Mouse (Mus musculus): ENCODE data around the gene C130074G19Rik.

The C130074G19Rik gene

DNA sequence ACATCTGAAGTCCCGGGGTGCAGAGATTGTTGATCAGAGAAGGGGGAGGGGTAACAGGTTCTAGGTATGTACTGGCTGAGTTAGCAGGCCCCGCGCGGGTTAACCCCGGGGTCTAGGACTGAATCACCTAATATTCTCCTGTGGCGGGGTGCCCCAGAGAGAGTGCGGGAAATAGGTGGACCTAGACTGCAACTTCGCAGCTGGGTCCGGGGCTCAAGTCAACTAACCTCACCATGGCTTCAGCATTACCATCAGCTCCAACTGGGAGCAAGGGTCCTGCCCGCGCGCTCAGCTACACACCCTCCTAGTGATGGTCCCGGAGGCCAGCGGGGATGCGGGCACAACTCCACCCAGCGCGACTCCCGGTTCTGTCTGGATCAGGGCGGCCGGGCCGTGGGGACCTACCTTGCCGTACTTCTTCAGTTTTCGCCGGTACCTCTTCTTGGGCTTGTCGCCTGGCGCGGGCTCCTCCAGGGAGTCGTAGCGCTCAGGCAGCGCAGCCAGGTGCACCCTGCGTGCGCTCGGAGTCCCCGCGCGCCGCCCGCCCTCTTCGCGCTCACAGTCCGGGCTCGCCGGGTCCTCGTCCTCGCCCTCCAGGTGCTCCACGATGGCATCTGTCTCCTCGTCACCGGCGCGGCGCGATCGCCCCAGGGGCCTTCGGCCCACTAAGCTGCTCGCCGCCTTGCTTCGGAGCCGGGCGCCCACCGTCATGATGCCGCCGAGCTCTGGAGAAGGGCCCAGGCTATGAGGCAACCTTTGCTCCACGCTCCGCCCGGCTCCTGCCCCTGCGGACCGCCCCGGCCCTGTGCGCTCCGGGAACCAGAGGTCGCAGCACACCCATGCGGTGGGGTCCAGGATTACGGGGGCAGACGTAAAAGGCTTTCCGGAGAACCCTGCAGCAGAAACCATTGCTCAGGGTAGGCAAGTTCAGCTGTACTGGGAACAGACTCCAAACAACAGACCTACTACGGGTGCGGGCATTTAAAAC, at the start of gene C130074G19Rik:
Gene C130074G19Rik, minus strand, starts transcription at position 938 of the 988 bp plus-strand sequence.
- DNase-seq (ENCODE audit: low spot score in 2 of 2) = no peak

DNA sequence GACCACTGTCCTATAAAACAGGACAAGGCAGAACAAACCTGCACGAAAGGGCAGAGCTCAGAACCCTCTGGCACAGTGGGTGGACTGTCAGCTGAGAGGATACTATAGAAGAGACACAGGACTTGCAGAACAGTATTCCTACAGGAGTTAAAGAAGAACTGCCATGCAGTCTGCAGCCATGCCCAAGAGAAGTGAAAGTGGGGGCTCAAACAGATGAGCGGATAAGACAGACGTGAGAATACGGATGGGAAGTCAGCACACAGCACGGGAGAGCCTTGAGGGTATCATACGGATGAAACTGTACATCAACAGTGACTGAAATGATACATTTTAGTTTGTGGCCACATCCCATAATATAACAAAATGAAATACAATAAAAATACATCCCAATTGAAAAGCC, 48.1 kb upstream of the C130074G19Rik start:
- no peak for DNase-seq (ENCODE audit: low spot score in 2 of 2)

DNA sequence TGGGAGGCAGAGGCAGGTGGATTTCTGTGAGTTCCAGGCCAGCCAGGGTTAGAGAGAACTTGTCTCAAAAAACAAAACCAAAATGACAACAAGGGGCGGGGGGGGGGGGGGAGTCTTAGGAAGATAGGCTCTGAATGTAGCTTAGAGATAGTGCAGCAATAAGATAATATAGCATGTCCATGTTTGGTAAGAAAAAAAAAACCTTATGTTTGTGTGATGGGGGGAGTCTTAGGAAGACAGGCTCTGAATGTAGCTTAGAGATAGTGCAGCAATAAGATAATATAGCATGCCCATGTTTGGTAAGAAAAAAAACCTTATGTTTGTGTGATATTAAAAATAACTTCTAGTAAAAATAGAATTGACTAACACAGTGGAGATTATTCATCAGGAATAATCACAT, 45.4 kb upstream of the C130074G19Rik start:
- DNase-seq (ENCODE audit: low spot score in 2 of 2) = no peak

DNA sequence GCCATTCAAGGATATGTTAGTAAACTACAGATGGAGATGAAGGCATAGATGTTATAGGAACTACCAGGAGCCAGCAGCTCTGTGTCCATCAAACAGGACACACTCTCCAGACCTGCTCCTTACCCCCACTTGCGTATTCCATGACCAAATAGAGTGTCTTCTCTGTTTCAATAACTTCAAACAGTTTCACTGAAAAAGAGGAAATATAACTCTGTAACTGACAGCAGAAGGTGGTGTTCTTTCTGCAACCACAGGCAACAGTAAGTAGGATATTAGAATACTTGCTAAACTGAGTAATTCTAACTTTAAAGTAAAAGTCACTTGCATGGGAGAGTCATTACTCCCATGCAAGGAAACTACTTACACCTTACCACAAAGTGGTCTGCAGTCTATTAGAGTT, 44.9 kb upstream of the C130074G19Rik start:
- no peak for DNase-seq (ENCODE audit: low spot score in 2 of 2)

DNA sequence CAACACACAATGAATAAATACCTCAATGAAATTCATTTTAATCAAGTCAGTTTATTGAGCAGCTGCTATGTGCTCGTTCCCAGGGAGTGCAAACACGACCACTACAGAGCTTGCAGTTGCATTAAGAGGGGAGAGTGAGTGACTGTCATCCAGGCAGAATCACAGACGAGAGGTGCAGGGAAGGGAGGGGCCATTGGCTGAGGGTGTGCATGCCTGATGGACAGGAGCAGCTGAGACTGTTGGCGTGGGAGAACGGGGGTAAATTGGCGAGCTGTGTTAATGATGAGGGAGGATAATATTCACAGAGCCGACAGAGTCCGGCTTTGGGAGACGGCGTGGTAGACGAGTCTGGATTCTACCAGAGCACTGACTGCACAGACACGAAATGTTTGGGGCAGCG, 39.8 kb upstream of the C130074G19Rik start:
- DNase-seq (ENCODE audit: low spot score in 2 of 2) = no peak

DNA sequence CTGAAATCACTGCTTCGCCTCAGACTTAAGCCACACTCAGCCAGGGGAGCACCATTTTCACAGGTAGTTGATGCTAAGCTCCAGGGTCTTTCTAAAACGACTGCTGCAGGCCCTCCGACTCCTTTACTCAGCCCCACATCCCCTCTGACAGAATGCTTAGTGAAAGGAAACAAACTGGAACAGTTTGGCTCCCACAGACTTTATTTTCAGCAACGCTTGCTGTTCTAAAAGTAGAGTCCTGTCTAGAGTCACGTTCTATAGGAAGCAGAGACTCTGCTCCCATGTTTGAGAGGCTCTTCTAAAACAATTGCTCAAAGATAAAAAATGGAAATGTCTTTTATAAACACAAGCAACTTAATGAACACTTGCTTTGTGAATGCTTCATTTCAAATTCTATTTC, 37.0 kb upstream of the C130074G19Rik start:
- DNase-seq (ENCODE audit: low spot score in 2 of 2) = no peak

DNA sequence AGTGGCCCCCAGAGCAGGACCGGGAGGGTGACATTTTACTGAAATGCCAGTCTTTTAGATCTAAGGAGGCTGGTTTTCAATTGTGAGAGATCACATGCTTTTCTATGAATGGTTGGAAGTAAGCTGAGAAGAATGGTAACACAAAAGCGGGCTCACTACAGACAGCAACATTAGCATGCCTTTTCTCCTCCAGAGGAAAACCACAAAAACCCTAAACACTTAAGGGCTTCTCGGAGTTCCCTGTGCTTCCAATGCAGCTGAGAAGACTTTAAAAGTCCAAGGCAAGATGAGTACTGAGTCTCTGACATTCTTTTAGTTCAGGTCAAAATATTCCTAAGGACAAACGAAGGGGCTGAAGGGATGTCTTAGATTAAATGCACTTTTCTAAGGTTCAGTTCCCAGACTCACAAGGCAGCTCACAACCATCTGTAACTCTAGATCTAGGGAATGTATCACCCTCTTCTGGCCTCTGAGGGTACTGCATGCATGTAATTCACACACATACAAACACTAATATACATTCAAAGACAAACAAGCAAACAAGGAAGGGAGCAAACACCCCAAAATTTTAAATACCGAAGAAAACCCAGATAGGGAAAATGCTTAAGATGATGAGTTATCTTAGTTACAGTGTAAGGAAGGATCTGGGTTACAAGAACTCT, 35.3 kb upstream of the C130074G19Rik start:
- no peak for DNase-seq (ENCODE audit: low spot score in 2 of 2)

DNA sequence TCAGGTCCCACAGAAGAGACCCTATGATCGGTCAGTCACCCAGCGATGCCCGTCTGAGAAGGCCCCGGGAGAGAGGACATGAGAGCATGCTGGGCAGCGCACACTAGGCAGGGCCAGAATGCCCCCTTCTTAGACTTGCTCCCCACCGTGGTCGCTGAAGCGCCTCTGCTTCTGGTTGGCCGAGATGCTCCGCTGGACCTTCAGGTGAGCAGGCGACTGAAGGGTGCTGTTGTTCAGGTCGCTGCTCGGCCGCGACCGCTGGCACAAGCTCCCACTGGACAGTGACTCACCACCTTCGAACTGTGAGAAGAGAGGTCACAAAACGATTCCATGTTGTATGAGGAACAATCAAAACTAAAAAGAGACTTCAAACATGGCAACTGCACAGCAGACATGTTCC, 29.3 kb upstream of the C130074G19Rik start:
- DNase-seq (ENCODE audit: low spot score in 2 of 2) = no peak

DNA sequence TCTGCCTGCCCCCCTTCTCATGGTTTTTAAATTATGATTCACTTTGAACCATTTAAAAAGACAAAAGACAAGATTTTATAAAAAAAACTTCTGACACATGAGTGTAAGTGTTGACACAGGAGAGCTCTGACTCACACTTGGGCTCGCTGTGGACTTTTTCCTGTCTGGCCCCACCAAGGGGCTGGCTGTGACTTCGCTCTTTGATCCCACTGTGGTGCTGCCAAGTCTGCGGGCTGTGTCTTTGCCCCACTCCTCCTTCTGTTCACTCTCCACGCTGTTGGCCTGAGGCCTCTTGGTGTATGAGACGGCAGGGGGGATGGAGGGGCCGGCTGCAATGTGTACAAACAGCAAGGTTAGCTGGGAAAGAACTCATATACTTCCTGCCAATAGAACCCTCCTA, 28.8 kb upstream of the C130074G19Rik start:
- DNase-seq (ENCODE audit: low spot score in 2 of 2) = no peak

DNA sequence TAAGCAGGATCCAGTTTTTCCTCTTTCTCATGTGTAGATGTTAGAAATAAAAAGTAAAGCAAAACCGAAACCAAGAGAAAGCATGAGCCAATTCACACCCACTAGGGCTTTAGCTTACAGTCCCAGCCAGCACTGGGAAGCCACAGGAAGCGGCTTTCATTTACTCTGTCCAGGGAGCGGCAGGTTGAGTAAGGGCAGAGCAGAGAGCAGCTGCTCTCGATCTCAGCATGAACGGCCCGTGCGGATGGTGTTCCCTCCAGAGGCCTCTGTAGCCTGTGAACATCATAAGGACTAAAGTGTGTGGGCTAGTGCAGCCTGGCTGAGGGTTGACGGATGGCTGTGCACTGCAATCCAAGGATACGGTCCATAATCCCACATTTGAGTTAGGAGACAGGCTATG, 25.5 kb upstream of the C130074G19Rik start:
- DNase-seq (ENCODE audit: low spot score in 2 of 2) = peak in 1 of 2 experiments; percentile 20

DNA sequence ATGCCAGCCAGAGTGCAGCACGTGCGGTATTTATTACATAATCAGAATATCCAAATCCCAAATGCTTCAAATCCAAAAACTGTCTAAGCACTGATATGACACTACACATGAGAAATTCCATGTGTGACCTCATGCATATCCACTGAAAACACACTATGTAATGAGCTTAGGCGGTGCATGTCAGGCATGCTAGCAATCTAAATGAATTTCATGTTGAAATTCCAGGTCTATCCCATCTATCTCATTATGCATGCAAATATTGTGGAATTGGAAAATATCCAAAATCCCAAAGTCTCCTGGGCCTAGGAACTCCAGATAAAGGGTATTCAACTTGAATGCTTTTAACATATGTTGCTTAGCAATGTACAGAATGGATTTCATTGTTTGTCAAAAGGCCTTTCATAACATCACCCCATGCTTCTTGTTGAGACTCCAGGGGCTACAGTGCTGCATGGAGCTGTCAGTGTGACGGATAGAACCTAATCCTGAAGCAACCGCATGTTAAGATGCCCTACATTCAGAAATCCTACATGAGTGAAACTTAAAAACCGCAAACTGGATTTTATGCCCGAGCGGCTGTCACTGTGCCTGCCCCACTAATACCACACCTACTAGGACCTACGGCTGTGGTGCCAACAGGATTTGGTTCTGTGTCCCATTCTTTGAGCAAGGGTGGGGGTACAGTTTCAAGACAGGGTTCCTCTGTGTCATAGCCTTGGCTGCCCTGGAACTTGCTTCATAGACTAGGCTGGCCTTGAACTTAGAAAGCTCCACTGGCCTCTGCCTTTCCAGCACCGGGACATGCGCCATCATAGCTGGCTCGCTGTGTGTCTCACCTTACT, 23.1 kb upstream of the C130074G19Rik start:
- DNase-seq (ENCODE audit: low spot score in 2 of 2) = peak in 1 of 2 experiments; percentile 18

DNA sequence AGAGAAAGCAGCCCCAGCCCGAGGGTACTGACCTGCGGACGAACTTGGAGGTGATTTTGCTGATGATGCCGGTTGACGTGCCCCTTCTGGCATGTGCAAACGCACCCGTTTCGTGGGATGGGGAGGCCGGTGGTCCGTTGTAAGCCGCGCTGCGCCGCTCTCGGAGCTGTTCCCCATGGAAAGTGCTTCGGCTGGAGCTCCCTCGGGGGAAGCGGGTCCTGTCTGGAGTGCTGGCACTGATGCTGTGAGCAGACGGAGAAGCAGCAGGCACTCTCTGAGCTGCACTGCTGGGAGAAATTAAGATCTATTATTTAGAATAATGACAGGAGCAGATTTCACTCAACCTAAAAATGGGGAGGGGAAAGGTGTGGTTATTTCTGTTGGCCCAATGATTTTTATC, 22.4 kb upstream of the C130074G19Rik start:
- peak in 1 of 2 experiments; percentile 62 for DNase-seq (ENCODE audit: low spot score in 2 of 2)

DNA sequence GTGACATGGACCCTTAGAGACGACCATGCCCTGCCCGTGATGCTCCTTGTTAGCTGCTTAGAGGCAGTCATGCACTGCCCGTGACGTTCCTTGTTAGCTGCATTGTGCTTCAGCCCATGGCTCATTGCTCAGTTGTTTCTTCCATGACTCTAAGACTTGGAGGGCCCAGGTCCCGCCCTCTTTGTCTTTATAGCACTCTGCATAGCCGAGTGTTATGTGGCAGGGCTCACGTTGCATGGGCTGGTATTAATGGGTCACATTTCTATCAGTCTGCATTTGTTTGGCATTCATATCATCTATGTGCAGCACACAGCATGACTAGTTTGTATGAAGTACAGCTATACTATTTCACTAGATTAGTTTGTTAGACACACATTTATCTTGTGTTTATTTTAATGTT, 20.7 kb upstream of the C130074G19Rik start:
- DNase-seq (ENCODE audit: low spot score in 2 of 2) = peak in 1 of 2 experiments; percentile 6

DNA sequence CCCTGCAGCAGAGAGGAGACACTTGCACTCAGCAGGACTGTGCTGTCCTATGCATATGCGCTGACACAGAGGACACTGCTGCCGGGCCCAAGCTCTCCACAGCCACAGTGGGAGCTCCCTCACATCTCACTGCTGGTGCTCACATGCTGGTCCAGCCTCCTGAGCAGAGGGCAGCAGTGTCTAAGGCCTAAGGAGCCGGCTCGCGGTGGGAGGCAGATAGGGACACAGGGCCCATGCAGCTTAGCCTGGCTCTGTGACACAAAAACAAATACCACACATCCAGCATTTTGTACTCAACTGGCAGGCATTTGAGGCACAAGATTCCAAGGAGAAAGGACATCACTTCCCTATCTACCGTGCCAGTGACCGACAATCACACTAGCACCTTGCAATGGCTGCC, 19.9 kb upstream of the C130074G19Rik start:
- DNase-seq (ENCODE audit: low spot score in 2 of 2) = no peak

DNA sequence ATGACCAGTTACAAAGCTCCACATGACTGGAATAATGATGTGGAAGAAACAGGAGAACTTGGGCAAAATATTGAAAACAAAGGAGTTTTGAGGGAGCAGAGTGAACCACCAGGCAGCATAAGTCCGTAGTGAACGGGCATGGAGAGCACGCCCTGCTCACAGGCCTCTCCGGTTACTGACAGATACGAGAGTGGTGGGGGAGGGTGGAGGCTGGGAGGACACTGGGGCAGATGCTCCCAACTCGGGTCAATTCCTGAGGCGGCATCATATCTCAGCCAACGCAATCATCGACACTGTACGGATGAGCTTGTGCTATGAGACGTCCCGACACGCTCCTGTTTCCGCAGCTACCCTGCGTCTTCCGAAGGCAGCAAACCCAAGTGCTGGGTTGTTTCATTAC, 14.3 kb upstream of the C130074G19Rik start:
- DNase-seq (ENCODE audit: low spot score in 2 of 2) = no peak

DNA sequence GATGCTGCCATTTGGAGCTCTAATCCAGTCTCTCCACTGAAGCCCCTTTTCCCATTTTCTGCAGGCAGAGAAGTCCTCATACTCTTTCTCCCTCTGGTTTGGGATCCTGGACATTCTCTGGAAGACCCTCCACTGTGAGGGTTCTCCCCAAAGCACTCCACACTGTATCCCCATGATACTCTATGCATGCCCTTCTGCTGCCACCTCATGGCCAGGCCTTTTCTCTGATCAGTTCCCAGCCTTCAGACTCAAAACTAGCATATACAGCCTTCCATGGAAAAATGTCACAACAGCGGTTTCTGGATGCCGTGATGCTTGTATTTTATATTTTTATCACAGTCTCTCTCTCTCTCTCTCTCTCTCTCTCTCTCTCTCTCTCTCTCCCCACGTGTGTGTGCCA, 9.0 kb upstream of the C130074G19Rik start:
- no peak for DNase-seq (ENCODE audit: low spot score in 2 of 2)

DNA sequence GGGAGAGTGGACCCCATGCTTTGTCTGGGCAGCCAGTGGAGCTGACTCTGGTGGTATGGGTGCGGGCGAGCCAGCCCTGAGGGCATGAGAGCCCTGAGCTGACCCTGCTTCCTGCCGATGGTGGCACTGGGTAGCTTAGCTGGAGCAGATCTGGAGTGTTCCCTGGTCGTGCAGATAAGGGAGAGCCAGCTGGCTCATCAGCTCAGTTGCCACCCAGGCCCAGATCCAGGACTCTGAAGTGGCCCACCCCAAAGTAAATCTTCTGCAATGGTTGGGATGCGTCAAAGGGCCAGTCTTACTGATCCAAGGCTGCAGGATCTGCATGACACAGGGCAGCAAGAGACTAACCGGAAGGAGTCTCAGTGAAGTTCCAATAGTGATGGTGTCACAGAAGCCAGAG, 6.4 kb upstream of the C130074G19Rik start:
- no peak for DNase-seq (ENCODE audit: low spot score in 2 of 2)

DNA sequence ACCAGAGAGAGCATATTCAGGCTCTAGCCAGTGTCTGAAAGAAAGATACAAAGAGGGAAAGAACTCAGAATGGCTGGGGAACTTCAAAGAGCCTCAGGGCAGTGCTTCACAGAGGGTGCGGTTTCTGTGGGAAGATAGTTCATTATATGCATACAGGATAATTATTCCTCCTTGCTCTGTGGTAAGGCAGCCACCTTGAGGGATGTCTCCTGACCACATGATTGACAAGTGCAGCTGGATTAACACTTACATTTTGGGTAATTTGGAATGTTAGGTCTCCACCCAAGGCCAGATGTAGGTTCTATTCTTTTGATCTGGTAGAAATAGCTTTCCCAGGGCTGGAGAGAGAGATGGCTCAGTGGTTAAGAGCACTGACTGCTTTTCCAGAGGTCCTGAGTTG, 3.1 kb upstream of the C130074G19Rik start:
- DNase-seq (ENCODE audit: low spot score in 2 of 2) = no peak

DNA sequence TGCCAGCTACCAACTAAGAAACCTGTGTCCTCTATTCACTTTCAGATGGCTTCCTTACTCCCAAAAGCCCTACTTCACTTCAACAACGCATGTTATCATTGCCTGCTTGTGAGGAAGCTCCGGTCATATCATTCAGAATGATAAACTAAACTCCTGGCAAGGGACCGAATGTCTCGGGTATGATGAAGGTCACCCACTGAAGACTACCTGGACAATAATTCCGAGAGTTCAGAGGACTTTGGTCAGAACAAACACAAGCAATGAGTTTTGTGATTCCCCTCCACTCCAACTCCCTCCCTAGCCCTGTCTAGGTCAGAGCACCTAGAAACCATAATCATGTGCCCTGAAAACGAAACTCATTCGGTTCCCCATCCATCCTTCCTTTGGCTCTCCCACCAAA, 1.2 kb downstream of the C130074G19Rik start:
- no peak for DNase-seq (ENCODE audit: low spot score in 2 of 2)

DNA sequence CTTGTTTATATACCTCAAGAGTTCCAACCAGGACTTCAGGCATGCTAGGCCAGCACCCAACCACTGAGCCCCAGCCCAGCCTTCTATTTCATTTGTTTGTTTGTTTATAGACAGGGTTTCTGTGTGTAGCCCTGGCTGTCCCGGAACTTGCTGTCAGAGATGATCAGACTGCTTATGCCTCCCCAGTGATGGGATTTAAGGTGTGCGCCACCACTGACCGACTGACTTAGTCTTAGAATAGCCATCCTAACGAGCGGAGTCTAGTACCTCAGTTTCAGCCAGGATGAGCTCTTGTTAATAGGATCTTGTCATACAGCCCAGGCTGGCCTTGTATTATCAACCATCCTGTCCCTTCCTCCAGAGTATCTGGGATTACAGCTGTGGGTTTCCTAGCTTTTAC, 1.8 kb downstream of the C130074G19Rik start:
- DNase-seq (ENCODE audit: low spot score in 2 of 2) = no peak

DNA sequence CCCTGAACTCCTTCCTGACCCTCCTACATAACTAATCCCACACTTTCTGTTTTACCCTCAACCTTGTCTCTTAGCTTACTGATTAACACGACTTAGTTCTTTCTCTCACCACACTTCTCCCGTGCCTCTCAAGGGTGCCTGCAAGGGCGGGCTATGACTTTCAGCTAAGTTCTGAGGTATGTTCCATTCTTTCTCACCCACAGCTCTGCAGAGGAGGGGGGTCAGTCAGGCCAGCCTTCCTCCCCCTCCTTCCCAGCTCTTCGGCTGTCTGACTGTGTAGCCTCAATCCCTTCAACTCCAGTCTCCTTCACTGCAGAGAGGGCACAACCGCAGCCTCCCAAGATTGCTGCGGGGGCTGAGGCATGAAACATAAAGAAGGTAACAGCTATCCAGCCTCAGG, 4.2 kb downstream of the C130074G19Rik start:
- no peak for DNase-seq (ENCODE audit: low spot score in 2 of 2)

DNA sequence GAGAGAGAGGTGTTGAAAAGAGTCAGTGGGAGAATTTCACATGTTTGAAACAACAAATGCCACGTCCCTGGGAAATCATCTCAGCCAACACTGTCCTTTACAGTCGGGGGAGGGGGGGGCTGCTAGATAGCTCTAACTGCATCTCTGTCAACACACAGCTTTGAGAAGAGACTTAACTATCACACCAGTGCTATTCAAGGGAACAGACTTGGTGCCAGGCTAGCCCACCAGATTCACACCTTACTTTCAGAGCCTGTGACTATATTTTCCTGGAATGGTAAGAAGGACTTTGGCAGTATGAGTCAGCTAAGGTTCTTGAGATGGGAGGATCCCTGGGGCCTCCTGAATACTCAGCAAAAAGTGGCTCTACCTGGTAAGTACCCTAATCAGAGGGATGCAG, 5.7 kb downstream of the C130074G19Rik start:
- DNase-seq (ENCODE audit: low spot score in 2 of 2) = peak in 1 of 2 experiments; percentile 36
